Mouse (Mus musculus) layer of hippocampus, adult 9-10 months (tissue): Measurements from ENCODE around the gene Rnf207.
A peak's percentile ranks its signal among the peaks of the same experiment; 100 is the strongest.

ENCODE experiments used
- DNase-seq: peaks from one replicate; pipeline ENCODE4 v3.0.0; 2022; ENCODE audit warnings: low spot score

Rnf207 gene

GRCm38 (mm10) chr4:152272449-152273049, 46.2 kb downstream of the Rnf207 start:
- DNase-seq, result no peak

GRCm38 (mm10) chr4:152272006-152272405, 46.8 kb downstream of the Rnf207 start:
- no peak for DNase-seq

- DNase-seq, result no peak
Measured at GRCm38 (mm10) chr4:152271334-152271733, 47.5 kb downstream of the Rnf207 start.

GRCm38 (mm10) chr4:152270599-152270998, 48.2 kb downstream of the Rnf207 start:
- no peak for DNase-seq

- DNase-seq, result no peak
Measured at GRCm38 (mm10) chr4:152269967-152270366, 48.8 kb downstream of the Rnf207 start.

GRCm38 (mm10) chr4:152267748-152268369, 50.9 kb downstream of the Rnf207 start:
- no peak for DNase-seq

GRCm38 (mm10) chr4:152266236-152266895, 52.4 kb downstream of the Rnf207 start:
- no peak for DNase-seq

- no peak for DNase-seq
Measured at GRCm38 (mm10) chr4:152265791-152266190, 53.0 kb downstream of the Rnf207 start.

- no peak for DNase-seq
Measured at GRCm38 (mm10) chr4:152264867-152265568, 53.8 kb downstream of the Rnf207 start.

GRCm38 (mm10) chr4:152264177-152264530, 54.6 kb downstream of the Rnf207 start:
- DNase-seq, result no peak

- no peak for DNase-seq
Measured at GRCm38 (mm10) chr4:152263512-152264176, 55.1 kb downstream of the Rnf207 start.

GRCm38 (mm10) chr4:152263089-152263488, 55.7 kb downstream of the Rnf207 start:
- no peak for DNase-seq

- DNase-seq, result no peak
Measured at GRCm38 (mm10) chr4:152262187-152262586, 56.6 kb downstream of the Rnf207 start.

- DNase-seq, result no peak
Measured at GRCm38 (mm10) chr4:152260451-152260850, 58.3 kb downstream of the Rnf207 start.

- DNase-seq, result peak; percentile 71
Measured at GRCm38 (mm10) chr4:152257070-152257469, 61.7 kb downstream of the Rnf207 start.
